Mouse (Mus musculus) forebrain, postnatal 0 days (tissue): Measurements from ENCODE around the gene Alox15. TPM values are rescaled to one million over a fixed set of nuclear protein-coding genes. Genes with fewer than 3 reads are reported as not detected.

Experiments
- ATAC-seq: fragments of 200-750 bp; cut with Nextera tagmentation; 2 replicates; pipeline ENCODE4 v1.8.0; 2017; ENCODE audit warnings: mild to moderate bottlenecking, moderate library complexity
- DNase-seq: peaks from one replicate; pipeline ENCODE4 v3.0.0-alpha.2; 2015
- H3K27ac ChIP-seq: fragments of 300-500 bp; sonication (generic); 2 replicates; pipeline ENCODE4 v1.5.1; 2014; ENCODE audit warnings: low read depth, mild to moderate bottlenecking, antibody characterized with exemption, low read length, moderate library complexity, mixed read lengths
- H3K27me3 ChIP-seq: fragments of 300-500 bp; sonication (generic); 2 replicates; pipeline ENCODE4 v1.6.1; 2014; ENCODE audit warnings: mild to moderate bottlenecking, low read length, mixed read lengths; ENCODE audit not compliant: insufficient read depth
- H3K36me3 ChIP-seq: fragments of 300-500 bp; sonication (generic); 2 replicates; pipeline ENCODE4 v1.6.1; 2014; ENCODE audit warnings: mild to moderate bottlenecking, moderate library complexity; ENCODE audit not compliant: insufficient read depth
- H3K4me1 ChIP-seq: fragments of 300-500 bp; sonication (generic); 2 replicates; pipeline ENCODE4 v1.6.1; 2014; ENCODE audit warnings: antibody characterized with exemption; ENCODE audit not compliant: insufficient read depth
- H3K4me2 ChIP-seq: fragments of 300-500 bp; sonication (generic); 2 replicates; pipeline ENCODE4 v1.6.1; 2014; ENCODE audit warnings: low read depth, mild to moderate bottlenecking, moderate library complexity
- H3K4me3 ChIP-seq: fragments of 300-500 bp; sonication (generic); 2 replicates; pipeline ENCODE4 v1.5.1; 2014; ENCODE audit warnings: low read depth, low read length, mixed read lengths
- H3K9ac ChIP-seq: fragments of 300-500 bp; sonication (generic); 2 replicates; pipeline ENCODE4 v1.6.1; 2014; ENCODE audit warnings: mild to moderate bottlenecking
- H3K9me3 ChIP-seq: fragments of 300-500 bp; sonication (generic); 2 replicates; pipeline ENCODE4 v1.6.1; 2016; ENCODE audit warnings: low read length
- CTCF ChIP-seq: sonication (generic); IDR thresholded peaks from 2 replicates; pipeline ENCODE4 v1.5.1; 2016; ENCODE audit warnings: antibody characterized with exemption, control low read depth, low read depth
- WGBS: fragments of 180-500 bp; shearing (Covaris S2); extraction: QIAGEN DNeasy Blood & Tissue Kit; methylation state at CpG from one replicate; pipeline ENCODE4 v1.1.7; 2014; 5-methylcytosine and 5-hydroxymethylcytosine counted together
- polyA plus RNA-seq: library from polyadenylated mRNA; unstranded; fragments of >200 nt; fragmentation: Nextera tagmentation; extraction: Ambion mirVana; gene quantifications from 2 replicates; pipeline ENCODE4 v1.2.1, GENCODE M21; 2015
- total RNA-seq: library from RNA; depleted of rRNA; stranded (reverse); fragments of >200 nt; gene quantifications from 2 replicates; pipeline ENCODE4 v1.2.3, GENCODE M21; 2014; rRNA removed

The Alox15 gene
- total and polyA plus RNA-seq, 2 experiments from 2014 or later, result not detected

- WGBS, result 27% methylated on average over 9 of the region's 9 CpGs
- Histone ChIP-seq H3K27ac (no peak overlapping the region), H3K4me1 (no peaks in the 10 kb centered on the region), H3K27me3 (no peaks in the 10 kb centered on the region), H3K9ac (no peak overlapping the region), H3K4me2 (no peak overlapping the region), H3K9me3 (no peaks in the 10 kb centered on the region), H3K36me3 (no peaks in the 10 kb centered on the region), H3K4me3 (no peak overlapping the region)
- ATAC-seq, result no peak
- DNase-seq, result peak; percentile 70
- peak; percentile 72 for TF ChIP-seq CTCF
These were observed 42.5 kb downstream of the Alox15 start for GRCm38 (mm10) chr11:70309341-70309740.

GRCm38 (mm10) chr11:70308296-70308695, 43.5 kb downstream of the Alox15 start:
- no peak for DNase-seq
- no peak overlapping the region for H3K4me2 ChIP-seq
- 97% methylated on average over 2 of the region's 2 CpGs for WGBS
- no peak overlapping the region for H3K4me3 ChIP-seq
- H3K9ac ChIP-seq, result no peak overlapping the region
- no peak overlapping the region for H3K27ac ChIP-seq
- no peak for ATAC-seq
- no peaks in the 10 kb centered on the region for H3K27me3 ChIP-seq
- H3K36me3 ChIP-seq, result no peaks in the 10 kb centered on the region
- TF ChIP-seq CTCF, result no peak
- no peaks in the 10 kb centered on the region for H3K9me3 ChIP-seq
- no peaks in the 10 kb centered on the region for H3K4me1 ChIP-seq

GRCm38 (mm10) chr11:70306159-70306558, 45.7 kb downstream of the Alox15 start:
- H3K4me3 ChIP-seq, result no peak overlapping the region
- no peak for DNase-seq
- no peaks in the 10 kb centered on the region for H3K4me1 ChIP-seq
- no peak overlapping the region for H3K27ac ChIP-seq
- H3K9me3 ChIP-seq, result no peaks in the 10 kb centered on the region
- no peaks in the 10 kb centered on the region for H3K27me3 ChIP-seq
- WGBS, result 75% methylated on average over 7 of the region's 7 CpGs
- H3K9ac ChIP-seq, result no peak overlapping the region
- H3K4me2 ChIP-seq, result no peak overlapping the region
- no peak for ATAC-seq
- H3K36me3 ChIP-seq, result no peaks in the 10 kb centered on the region
- TF ChIP-seq CTCF, result no peak

- whole genome bisulfite sequencing, result 85% methylated on average over 4 of the region's 4 CpGs
- DNase-seq, result no peak
- no peak overlapping the region for H3K9ac ChIP-seq
- H3K4me3 ChIP-seq, result no peak overlapping the region
- TF ChIP-seq CTCF, result no peak
- H3K27ac ChIP-seq, result no peak overlapping the region
- H3K9me3 ChIP-seq, result no peaks in the 10 kb centered on the region
- H3K4me2 ChIP-seq, result no peak overlapping the region
- no peaks in the 10 kb centered on the region for H3K27me3 ChIP-seq
- H3K36me3 ChIP-seq, result no peaks in the 10 kb centered on the region
- no peaks in the 10 kb centered on the region for H3K4me1 ChIP-seq
- ATAC-seq, result no peak
These were observed 49.5 kb downstream of the Alox15 start for GRCm38 (mm10) chr11:70302293-70302692.

- Histone ChIP-seq H3K4me1 (no peaks in the 10 kb centered on the region), H3K9ac (no peak overlapping the region), H3K36me3 (no peaks in the 10 kb centered on the region), H3K9me3 (no peaks in the 10 kb centered on the region), H3K4me2 (no peak overlapping the region), H3K4me3 (no peak overlapping the region), H3K27ac (no peak overlapping the region), H3K27me3 (no peaks in the 10 kb centered on the region)
- DNase-seq, result no peak
- ATAC-seq, result no peak
- WGBS, result 72% methylated on average over 12 of the region's 12 CpGs
- no peak for TF ChIP-seq CTCF
These were observed 53.9 kb downstream of the Alox15 start for GRCm38 (mm10) chr11:70297836-70298454.

- no peak for TF ChIP-seq CTCF
- H3K4me1 ChIP-seq, result no peaks in the 10 kb centered on the region
- no peaks in the 10 kb centered on the region for H3K9me3 ChIP-seq
- no peak for DNase-seq
- no peak overlapping the region for H3K4me2 ChIP-seq
- no peaks in the 10 kb centered on the region for H3K27me3 ChIP-seq
- 68% methylated on average over 4 of the region's 4 CpGs for WGBS
- H3K27ac ChIP-seq, result no peak overlapping the region
- H3K4me3 ChIP-seq, result no peak overlapping the region
- H3K36me3 ChIP-seq, result no peaks in the 10 kb centered on the region
- ATAC-seq, result no peak
- no peak overlapping the region for H3K9ac ChIP-seq
These were observed 54.4 kb downstream of the Alox15 start for GRCm38 (mm10) chr11:70297405-70297804.

Other genes with a start within 250 kb of the Alox15 start
- gene Mgl2, start 221.7 kb downstream of the Alox15 start, total RNA-seq, result 1.0 and 1.1 TPM in 2 replicates
- gene Mgl2, start 221.7 kb downstream of the Alox15 start, polyA plus RNA-seq, result 1.5 and 1.9 TPM in 2 replicates
- gene Clec10a, start 195.8 kb downstream of the Alox15 start, total RNA-seq, result 0.67 and 1.3 TPM in 2 replicates
- 1.6 TPM in 2 replicates for gene Clec10a, start 195.8 kb downstream of the Alox15 start, polyA plus RNA-seq
- gene Slc16a11, start 139.3 kb downstream of the Alox15 start, total RNA-seq, result 11.8 and 19.7 TPM in 2 replicates
- 9.6 and 13.1 TPM in 2 replicates for gene Slc16a11, start 139.3 kb downstream of the Alox15 start, polyA plus RNA-seq
- 9.8 and 10.9 TPM in 2 replicates for gene Slc16a13, start 131.0 kb downstream of the Alox15 start, total RNA-seq
- gene Slc16a13, start 131.0 kb downstream of the Alox15 start, polyA plus RNA-seq, result 8.2 and 9.6 TPM in 2 replicates
- 4.2 TPM in 2 replicates for gene Bcl6b, start 122.2 kb downstream of the Alox15 start, total RNA-seq
- gene Bcl6b, start 122.2 kb downstream of the Alox15 start, polyA plus RNA-seq, result 3.8 and 5.3 TPM in 2 replicates
- 48.7 and 54.1 TPM in 2 replicates for gene 0610010K14Rik, start 114.1 kb downstream of the Alox15 start, total RNA-seq
- 161 and 207 TPM in 2 replicates for gene 0610010K14Rik, start 114.1 kb downstream of the Alox15 start, polyA plus RNA-seq
- gene Gm21988, start 112.2 kb downstream of the Alox15 start, total RNA-seq, result 4.9 and 7.4 TPM in 2 replicates
- 16.6 and 19.4 TPM in 2 replicates for gene Gm21988, start 112.2 kb downstream of the Alox15 start, polyA plus RNA-seq
- 24.6 and 48.0 TPM in 2 replicates for gene Rnasek, start 112.2 kb downstream of the Alox15 start, total RNA-seq
- gene Rnasek, start 112.2 kb downstream of the Alox15 start, polyA plus RNA-seq, result 520 and 544 TPM in 2 replicates
- gene Alox12, start 96.7 kb downstream of the Alox15 start, total RNA-seq, result 0.10 and 0.31 TPM in 2 replicates
- gene Alox12, start 96.7 kb downstream of the Alox15 start, polyA plus RNA-seq, result 0.46 and 0.59 TPM in 2 replicates
- 0.10 TPM in 1 of 2 replicates, not detected in the other for gene Alox12e, start 29.4 kb downstream of the Alox15 start, total RNA-seq
- gene Alox12e, start 29.4 kb downstream of the Alox15 start, polyA plus RNA-seq, result 0.08 TPM in 2 replicates
- 24.5 and 30.7 TPM in 2 replicates for gene Pelp1, start 58.0 kb upstream of the Alox15 start, total RNA-seq
- 21.0 and 31.3 TPM in 2 replicates for gene Pelp1, start 58.0 kb upstream of the Alox15 start, polyA plus RNA-seq
- gene Arrb2, start 80.6 kb upstream of the Alox15 start, total RNA-seq, result 71.9 and 74.4 TPM in 2 replicates
- 39.6 and 44.9 TPM in 2 replicates for gene Arrb2, start 80.6 kb upstream of the Alox15 start, polyA plus RNA-seq
- gene Med11, start 99.9 kb upstream of the Alox15 start, total RNA-seq, result 21.2 and 41.3 TPM in 2 replicates
- gene Med11, start 99.9 kb upstream of the Alox15 start, polyA plus RNA-seq, result 35.3 and 35.6 TPM in 2 replicates
- 0.54 and 1.1 TPM in 2 replicates for gene Zmynd15, start 107.4 kb upstream of the Alox15 start, total RNA-seq
- gene Zmynd15, start 107.4 kb upstream of the Alox15 start, polyA plus RNA-seq, result 0.24 and 0.84 TPM in 2 replicates
- gene Cxcl16, start 108.0 kb upstream of the Alox15 start, total RNA-seq, result 2.2 and 2.3 TPM in 2 replicates
- 2.0 and 2.4 TPM in 2 replicates for gene Cxcl16, start 108.0 kb upstream of the Alox15 start, polyA plus RNA-seq
- 2.8 and 6.3 TPM in 2 replicates for gene Tm4sf5, start 153.2 kb upstream of the Alox15 start, total RNA-seq
- 7.5 and 11.6 TPM in 2 replicates for gene Tm4sf5, start 153.2 kb upstream of the Alox15 start, polyA plus RNA-seq
- not detected in 2 replicates for gene Vmo1, start 162.6 kb upstream of the Alox15 start, total RNA-seq
- 0.24 TPM in 1 of 2 replicates, not detected in the other for gene Vmo1, start 162.6 kb upstream of the Alox15 start, polyA plus RNA-seq
- gene Gltpd2, start 167.2 kb upstream of the Alox15 start, total RNA-seq, result not detected in 2 replicates
- gene Gltpd2, start 167.2 kb upstream of the Alox15 start, polyA plus RNA-seq, result 0.18 and 0.25 TPM in 2 replicates
- gene Psmb6, start 173.3 kb upstream of the Alox15 start, total RNA-seq, result 428 and 451 TPM in 2 replicates
- gene Psmb6, start 173.3 kb upstream of the Alox15 start, polyA plus RNA-seq, result 820 and 1,026 TPM in 2 replicates
- not detected in 2 replicates for gene Gm40193, start 180.9 kb upstream of the Alox15 start, total RNA-seq
- not detected in 2 replicates for gene Gm40193, start 180.9 kb upstream of the Alox15 start, polyA plus RNA-seq
- 33.7 and 40.5 TPM in 2 replicates for gene Pld2, start 188.0 kb upstream of the Alox15 start, total RNA-seq
- 8.4 and 11.6 TPM in 2 replicates for gene Pld2, start 188.0 kb upstream of the Alox15 start, polyA plus RNA-seq
- 63.5 and 81.2 TPM in 2 replicates for gene Mink1, start 210.8 kb upstream of the Alox15 start, total RNA-seq
- gene Mink1, start 210.8 kb upstream of the Alox15 start, polyA plus RNA-seq, result 9.5 and 15.0 TPM in 2 replicates